Mouse (Mus musculus): ENCODE data around the gene Tmem163. TPM values are rescaled to one million over a fixed set of nuclear protein-coding genes. Genes with fewer than 3 reads are reported as not detected.

The Tmem163 gene
- polyA plus RNA-seq, 1 experiment from 2014 or later, result 23.4 TPM

DNA sequence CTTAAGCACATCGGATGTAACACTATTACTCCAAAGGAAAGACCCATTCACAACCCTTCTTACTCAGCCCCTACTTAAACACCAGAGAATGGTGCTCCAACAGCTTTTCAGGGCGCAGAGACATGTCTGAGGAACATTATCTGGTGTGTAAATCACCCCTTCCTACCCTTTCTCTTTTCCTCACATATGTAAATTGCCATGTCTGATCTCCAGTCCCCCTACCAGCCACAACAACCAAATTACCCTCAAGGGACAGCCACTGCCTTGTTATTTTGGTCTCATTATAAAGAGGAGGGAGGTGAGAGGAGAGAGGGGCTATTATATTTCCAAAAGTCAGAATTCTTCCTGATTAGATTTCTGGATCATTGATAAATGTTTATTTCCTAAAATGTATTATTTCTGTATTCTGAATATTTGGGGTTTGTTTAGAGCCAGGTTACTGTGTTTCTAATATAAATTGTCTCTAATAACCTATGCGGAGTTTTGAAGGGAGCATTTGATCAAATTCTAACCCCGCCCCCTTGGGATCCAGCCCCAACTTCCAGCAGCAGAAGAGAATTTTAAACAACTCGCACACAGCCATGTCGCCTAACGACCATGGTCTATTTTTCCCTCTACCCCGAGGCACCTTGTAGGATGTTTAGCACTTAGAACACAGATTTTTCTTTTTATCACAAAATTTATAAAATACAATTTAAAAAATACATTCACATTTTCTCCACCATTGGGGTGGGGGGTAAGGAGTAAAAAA, 12.1 kb downstream of the Tmem163 start:
- Histone ChIP-seq H3K27me3 (ENCODE audit: control insufficient read depth, insufficient read depth, low read length) (no peaks in the 10 kb centered on the region), H3K9me3 (ENCODE audit: control insufficient read depth, low read length) (peaks cover 2% of the 10 kb centered on the region; the same call in 1 of the 2 replicates), H3K9ac (ENCODE audit: low read length) (no peak overlapping the region), H3K4me1 (replicated peaks; ENCODE audit: control insufficient read depth, insufficient read depth, low read length) (peaks cover 6% of the 10 kb centered on the region; the same call in 1 of the 2 replicates), H3K4me3 (ENCODE audit: low read depth, low read length) (no peak overlapping the region), H3K27ac (ENCODE audit: low read depth, low read length) (peak overlapping the region; percentile 59; the same call in 1 of the 2 replicates), H3K4me2 (ENCODE audit: low read depth, low read length, severe bottlenecking) (no peak overlapping the region), H3K36me3 (ENCODE audit: control insufficient read depth, insufficient read depth, low read length) (no peaks in the 10 kb centered on the region)
- ATAC-seq (replicated peaks; ENCODE audit: low FRiP score) (peak; percentile 70), DNase-seq (ENCODE audit: low spot score) (no peak)
- 50% methylated on average over 8 of the region's 8 CpGs for WGBS

DNA sequence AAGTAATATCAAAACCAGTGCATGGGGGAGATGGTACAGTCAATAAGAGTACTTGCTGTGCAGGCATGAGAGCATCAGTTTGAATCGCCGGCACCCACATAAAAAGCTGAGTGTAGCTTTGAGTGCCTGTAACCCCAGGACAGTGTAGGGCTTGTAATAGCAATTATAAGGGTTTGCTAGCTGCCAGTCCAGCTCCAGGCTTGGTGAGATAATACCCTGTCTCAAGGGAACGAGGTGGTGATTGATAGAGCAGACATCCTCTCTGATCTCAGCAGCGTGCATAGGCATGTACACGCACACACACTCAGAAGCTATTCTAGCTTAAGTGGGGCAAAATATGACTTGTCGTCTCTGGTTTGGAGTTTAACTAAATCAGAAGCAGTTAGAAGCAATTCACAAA, 13.1 kb downstream of the Tmem163 start:
- 79% methylated on average over 6 of the region's 6 CpGs for WGBS
- Histone ChIP-seq H3K27me3 (ENCODE audit: control insufficient read depth, insufficient read depth, low read length) (no peaks in the 10 kb centered on the region), H3K4me2 (ENCODE audit: low read depth, low read length, severe bottlenecking) (no peak overlapping the region), H3K4me1 (replicated peaks; ENCODE audit: control insufficient read depth, insufficient read depth, low read length) (peaks cover 10% of the 10 kb centered on the region; the same call in 1 of the 2 replicates), H3K9ac (ENCODE audit: low read length) (no peak overlapping the region), H3K4me3 (ENCODE audit: low read depth, low read length) (no peak overlapping the region), H3K27ac (ENCODE audit: low read depth, low read length) (no peak overlapping the region; the same call in 1 of the 2 replicates), H3K9me3 (ENCODE audit: control insufficient read depth, low read length) (peaks cover 2% of the 10 kb centered on the region; the same call in 1 of the 2 replicates), H3K36me3 (ENCODE audit: control insufficient read depth, insufficient read depth, low read length) (no peaks in the 10 kb centered on the region)
- no peak for DNase-seq (ENCODE audit: low spot score)
- ATAC-seq (replicated peaks; ENCODE audit: low FRiP score), result no peak

DNA sequence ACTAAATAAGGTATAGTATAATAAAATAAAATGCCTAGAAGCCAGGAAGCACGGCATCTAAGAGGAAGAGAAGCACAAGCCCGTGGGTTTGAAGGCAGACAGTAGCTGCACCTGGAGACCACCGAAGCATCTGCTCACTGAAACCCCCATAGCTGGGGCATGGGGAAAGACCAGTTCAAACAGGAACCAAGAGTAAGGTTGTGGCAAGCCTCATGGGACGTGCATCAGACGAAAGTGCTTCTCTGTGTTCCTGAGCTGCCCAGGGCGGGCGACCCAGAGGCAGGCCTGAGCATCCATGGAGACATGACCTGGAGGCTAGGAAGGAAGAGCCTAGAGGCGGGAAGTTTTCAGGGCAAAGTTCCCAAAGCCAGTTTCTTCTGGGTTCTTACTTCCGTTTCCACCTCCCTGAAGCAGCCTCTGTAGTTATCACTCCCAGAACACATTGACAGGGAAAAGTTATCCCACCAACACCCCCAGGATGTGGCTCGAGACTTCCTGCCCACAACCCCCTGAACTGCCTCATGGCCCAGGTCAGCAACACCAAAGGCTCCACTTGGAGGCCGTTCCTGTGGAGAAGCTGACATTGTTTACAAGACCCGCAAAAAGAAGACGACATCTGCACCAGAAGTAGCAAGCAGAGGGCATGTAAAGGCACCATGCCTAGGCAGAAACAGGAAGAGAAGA, 16.8 kb downstream of the Tmem163 start:
- H3K9me3 ChIP-seq (ENCODE audit: control insufficient read depth, low read length), result no peaks in the 10 kb centered on the region
- no peak overlapping the region for H3K4me3 ChIP-seq (ENCODE audit: low read depth, low read length)
- H3K4me1 ChIP-seq (replicated peaks; ENCODE audit: control insufficient read depth, insufficient read depth, low read length), result peaks cover 11% of the 10 kb centered on the region; the same call in 1 of the 2 replicates
- no peaks in the 10 kb centered on the region for H3K36me3 ChIP-seq (ENCODE audit: control insufficient read depth, insufficient read depth, low read length)
- no peak overlapping the region for H3K9ac ChIP-seq (ENCODE audit: low read length)
- no peak for DNase-seq (ENCODE audit: low spot score)
- WGBS, result 81% methylated on average over 13 of the region's 13 CpGs
- H3K27me3 ChIP-seq (ENCODE audit: control insufficient read depth, insufficient read depth, low read length), result no peaks in the 10 kb centered on the region
- H3K4me2 ChIP-seq (ENCODE audit: low read depth, low read length, severe bottlenecking), result no peak overlapping the region
- H3K27ac ChIP-seq (ENCODE audit: low read depth, low read length), result no peak overlapping the region
- ATAC-seq (replicated peaks; ENCODE audit: low FRiP score), result no peak

DNA sequence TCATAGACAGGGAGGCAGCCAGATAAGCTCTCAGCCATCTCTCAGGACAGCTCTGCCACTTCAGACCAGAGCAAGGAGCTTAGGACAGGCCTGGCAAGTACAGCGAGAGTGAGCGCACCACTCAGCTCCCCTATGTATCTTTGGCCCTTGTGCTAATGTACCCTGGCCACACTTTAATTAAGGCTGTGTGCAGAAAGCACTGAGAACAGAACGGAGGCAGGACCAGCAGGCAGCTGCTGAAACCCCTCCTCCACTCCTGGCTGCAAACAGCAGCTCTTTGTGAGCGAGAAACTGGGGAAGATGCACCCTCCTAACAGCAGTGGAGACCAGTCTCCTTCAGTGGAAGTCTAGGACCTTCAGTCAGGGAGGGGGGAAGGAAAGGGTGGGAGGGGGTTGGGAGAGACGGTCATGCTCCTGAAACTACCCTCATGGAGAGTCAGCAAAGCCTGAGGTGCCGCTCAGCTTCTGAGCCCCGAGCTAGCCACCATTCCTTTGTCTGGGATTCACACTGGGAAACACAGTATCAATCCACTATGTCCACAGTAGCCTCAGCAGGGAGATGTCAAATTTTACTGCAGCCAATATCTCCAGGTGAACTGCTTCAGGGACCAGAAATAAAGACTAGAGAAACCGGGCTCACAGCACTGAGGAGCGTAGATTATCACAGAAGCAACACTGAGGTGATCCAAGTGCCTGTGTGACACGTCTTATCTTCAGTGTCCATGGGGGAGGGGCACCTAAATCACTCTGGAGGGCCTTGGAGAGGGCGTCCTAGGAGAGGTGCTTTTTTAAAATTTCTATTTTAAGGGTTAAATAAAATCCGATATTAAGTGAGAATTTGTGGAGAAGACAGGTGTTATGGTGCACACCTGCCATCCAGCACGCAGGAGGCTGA, 18.0 kb downstream of the Tmem163 start:
- Histone ChIP-seq H3K9ac (ENCODE audit: low read length) (peak overlapping the region; percentile 33), H3K27ac (ENCODE audit: low read depth, low read length) (peak overlapping the region; percentile 64), H3K27me3 (ENCODE audit: control insufficient read depth, insufficient read depth, low read length) (no peaks in the 10 kb centered on the region), H3K9me3 (ENCODE audit: control insufficient read depth, low read length) (no peaks in the 10 kb centered on the region), H3K4me2 (ENCODE audit: low read depth, low read length, severe bottlenecking) (peak overlapping the region; percentile 36; the same call in 1 of the 2 replicates), H3K4me3 (ENCODE audit: low read depth, low read length) (no peak overlapping the region), H3K4me1 (replicated peaks; ENCODE audit: control insufficient read depth, insufficient read depth, low read length) (peaks cover 8% of the 10 kb centered on the region; the same call in 1 of the 2 replicates), H3K36me3 (ENCODE audit: control insufficient read depth, insufficient read depth, low read length) (no peaks in the 10 kb centered on the region)
- ATAC-seq (replicated peaks; ENCODE audit: low FRiP score), result peak; percentile 85
- DNase-seq (ENCODE audit: low spot score), result peak; percentile 69
- 23% methylated on average over 13 of the region's 13 CpGs for WGBS

DNA sequence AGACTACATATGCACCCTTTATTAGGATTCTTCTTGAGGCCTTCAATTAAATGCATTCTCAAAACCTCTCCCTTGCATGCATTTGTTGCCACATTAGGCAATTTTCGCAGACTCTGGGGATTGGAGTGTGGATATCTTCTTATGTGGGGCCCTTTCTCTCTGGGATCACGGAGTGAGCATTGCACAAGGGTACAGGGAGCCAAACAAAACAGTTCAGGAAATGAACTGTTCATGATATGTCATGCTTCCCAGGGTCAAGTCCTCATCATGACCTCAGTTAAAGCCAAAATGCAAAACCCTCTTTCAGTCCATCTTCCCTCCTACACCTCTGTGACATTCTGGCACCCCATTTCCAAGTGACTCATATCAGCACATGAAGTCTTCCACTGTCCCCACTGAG, 27.8 kb downstream of the Tmem163 start:
- Histone ChIP-seq H3K4me1 (replicated peaks; ENCODE audit: control insufficient read depth, insufficient read depth, low read length) (no peaks in the 10 kb centered on the region), H3K4me2 (ENCODE audit: low read depth, low read length, severe bottlenecking) (no peak overlapping the region), H3K9me3 (ENCODE audit: control insufficient read depth, low read length) (no peaks in the 10 kb centered on the region), H3K9ac (ENCODE audit: low read length) (no peak overlapping the region), H3K27ac (ENCODE audit: low read depth, low read length) (no peak overlapping the region), H3K27me3 (ENCODE audit: control insufficient read depth, insufficient read depth, low read length) (no peaks in the 10 kb centered on the region), H3K36me3 (ENCODE audit: control insufficient read depth, insufficient read depth, low read length) (no peaks in the 10 kb centered on the region), H3K4me3 (ENCODE audit: low read depth, low read length) (no peak overlapping the region)
- ATAC-seq (replicated peaks; ENCODE audit: low FRiP score) (no peak), DNase-seq (ENCODE audit: low spot score) (no peak)
- WGBS, result 92% methylated on average over 2 of the region's 2 CpGs

DNA sequence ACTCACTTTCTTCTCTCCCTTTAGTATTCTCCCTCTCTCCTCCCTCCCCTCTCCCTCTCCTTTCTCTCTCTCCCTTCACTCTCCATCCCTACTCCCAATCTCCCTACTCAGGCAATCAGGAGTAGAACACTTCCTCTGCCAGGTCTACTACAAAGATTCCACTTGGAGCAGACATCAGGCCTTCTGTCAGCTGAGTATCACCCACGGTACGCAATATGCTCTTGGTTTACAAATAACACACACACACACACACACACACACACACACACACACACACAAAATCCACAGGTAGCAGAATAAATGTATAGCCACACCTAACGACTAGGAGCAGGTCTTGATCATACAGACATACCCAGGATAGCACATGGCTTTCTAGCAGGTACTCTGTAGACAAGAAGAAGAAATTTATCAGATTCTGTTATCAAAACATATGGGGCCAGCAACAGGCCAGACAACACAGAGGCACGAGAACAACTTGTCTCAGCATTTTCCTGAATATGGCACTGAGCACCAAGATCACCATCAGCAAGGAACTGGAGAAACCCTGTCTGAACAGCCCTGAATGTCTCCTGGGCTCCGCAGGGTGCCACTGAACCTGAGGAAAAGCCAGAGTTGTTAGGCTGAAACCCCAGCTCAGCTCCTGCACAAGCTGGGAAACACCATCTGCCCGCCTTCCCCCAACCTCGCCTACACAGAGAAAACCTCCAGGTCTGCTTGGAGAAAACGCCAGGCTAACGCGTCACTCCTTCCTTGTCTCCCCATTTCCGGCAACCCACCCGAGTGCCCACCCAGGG, 36.2 kb downstream of the Tmem163 start:
- Histone ChIP-seq H3K27ac (ENCODE audit: low read depth, low read length) (no peak overlapping the region), H3K9ac (ENCODE audit: low read length) (no peak overlapping the region), H3K9me3 (ENCODE audit: control insufficient read depth, low read length) (no peaks in the 10 kb centered on the region), H3K4me3 (ENCODE audit: low read depth, low read length) (no peak overlapping the region), H3K36me3 (ENCODE audit: control insufficient read depth, insufficient read depth, low read length) (no peaks in the 10 kb centered on the region), H3K4me2 (ENCODE audit: low read depth, low read length, severe bottlenecking) (no peak overlapping the region), H3K27me3 (ENCODE audit: control insufficient read depth, insufficient read depth, low read length) (no peaks in the 10 kb centered on the region), H3K4me1 (replicated peaks; ENCODE audit: control insufficient read depth, insufficient read depth, low read length) (no peaks in the 10 kb centered on the region)
- DNase-seq (ENCODE audit: low spot score), result no peak
- WGBS, result 87% methylated on average over 12 of the region's 12 CpGs
- no peak for ATAC-seq (replicated peaks; ENCODE audit: low FRiP score)

DNA sequence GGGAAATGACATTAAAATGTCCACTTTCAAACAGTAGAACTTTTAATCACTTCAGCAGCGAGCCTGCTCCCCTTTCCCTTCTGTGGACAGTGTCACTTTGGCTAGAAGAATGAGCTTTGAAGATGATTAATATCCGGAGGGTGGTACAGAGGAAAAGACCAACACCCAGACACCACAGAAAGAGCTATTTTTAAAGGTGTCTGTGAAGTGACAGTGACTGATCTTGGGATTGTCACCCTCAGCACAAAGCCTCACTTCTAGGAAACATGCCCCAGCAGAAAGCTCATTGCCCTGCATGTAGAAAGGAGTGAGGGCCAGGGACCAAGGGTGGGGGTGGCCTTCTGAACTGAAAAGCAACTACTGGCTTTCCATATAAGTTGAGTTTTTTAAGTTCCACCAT, 41.4 kb downstream of the Tmem163 start:
- ATAC-seq (replicated peaks; ENCODE audit: low FRiP score) (no peak), DNase-seq (ENCODE audit: low spot score) (no peak)
- H3K4me1 ChIP-seq (replicated peaks; ENCODE audit: control insufficient read depth, insufficient read depth, low read length), result no peaks in the 10 kb centered on the region
- no peak overlapping the region for H3K27ac ChIP-seq (ENCODE audit: low read depth, low read length)
- no peak overlapping the region for H3K9ac ChIP-seq (ENCODE audit: low read length)
- H3K27me3 ChIP-seq (ENCODE audit: control insufficient read depth, insufficient read depth, low read length), result no peaks in the 10 kb centered on the region
- no peak overlapping the region for H3K4me2 ChIP-seq (ENCODE audit: low read depth, low read length, severe bottlenecking)
- no peaks in the 10 kb centered on the region for H3K36me3 ChIP-seq (ENCODE audit: control insufficient read depth, insufficient read depth, low read length)
- H3K4me3 ChIP-seq (ENCODE audit: low read depth, low read length), result no peak overlapping the region
- H3K9me3 ChIP-seq (ENCODE audit: control insufficient read depth, low read length), result no peaks in the 10 kb centered on the region
- 65% methylated on average over 2 of the region's 2 CpGs for WGBS

DNA sequence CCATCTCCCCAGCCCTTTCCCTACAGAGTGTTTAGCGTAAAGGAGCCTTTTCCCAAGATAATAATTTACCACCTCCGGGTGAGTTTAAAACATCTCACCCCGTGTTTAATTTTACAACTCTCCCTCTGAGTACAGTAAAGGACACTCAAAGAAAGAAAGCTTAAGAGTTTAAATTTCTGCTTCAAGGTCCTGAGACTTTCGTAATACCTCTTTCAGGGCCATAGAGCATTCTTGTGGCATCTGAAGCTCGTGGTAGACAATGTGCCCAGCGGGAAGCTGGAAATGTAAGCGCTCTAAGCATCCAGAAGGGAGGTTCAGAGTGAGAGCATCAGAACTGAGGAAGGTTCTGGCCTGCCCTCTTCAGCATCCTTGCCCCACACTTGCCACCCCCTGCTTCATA, 52.2 kb downstream of the Tmem163 start:
- Histone ChIP-seq H3K9me3 (ENCODE audit: control insufficient read depth, low read length) (no peaks in the 10 kb centered on the region), H3K36me3 (ENCODE audit: control insufficient read depth, insufficient read depth, low read length) (no peaks in the 10 kb centered on the region), H3K4me3 (ENCODE audit: low read depth, low read length) (no peak overlapping the region), H3K4me2 (ENCODE audit: low read depth, low read length, severe bottlenecking) (no peak overlapping the region), H3K27ac (ENCODE audit: low read depth, low read length) (no peak overlapping the region), H3K27me3 (ENCODE audit: control insufficient read depth, insufficient read depth, low read length) (no peaks in the 10 kb centered on the region), H3K9ac (ENCODE audit: low read length) (no peak overlapping the region), H3K4me1 (replicated peaks; ENCODE audit: control insufficient read depth, insufficient read depth, low read length) (no peaks in the 10 kb centered on the region)
- WGBS, result 60% methylated on average over 7 of the region's 7 CpGs
- ATAC-seq (replicated peaks; ENCODE audit: low FRiP score), result no peak
- DNase-seq (ENCODE audit: low spot score), result no peak
